In the genomic region with DNA sequence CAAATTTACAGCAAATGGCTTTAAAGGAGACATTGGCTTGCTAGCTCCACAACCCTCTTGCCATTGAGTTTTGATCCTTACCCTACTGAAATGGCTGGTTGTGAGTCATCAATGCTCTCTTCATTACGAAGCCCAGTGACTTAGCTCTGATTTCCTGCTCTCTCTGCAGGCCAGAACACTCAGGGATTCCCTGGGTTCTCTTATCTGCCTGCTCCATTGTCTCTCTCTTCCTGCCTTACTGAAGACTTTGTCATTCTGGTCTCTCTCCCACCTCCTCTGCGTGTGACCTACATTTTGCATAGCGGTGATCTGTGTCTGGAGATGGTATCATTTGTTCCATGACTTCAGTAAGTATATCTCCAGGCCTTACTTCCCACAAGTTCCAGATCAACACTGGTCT, we compare ENCODE assay signal across 27 mouse cellular contexts.
"Had no signal": no experiment of that assay in that cellular context is flagged by ENCODE, and none has a peak within 500 bp of the region (broad histone marks: within the 10 kb centered on the region; RNA-seq: fewer than 3 reads in every experiment).

No protein-coding gene starts in this region.

- ATAC-seq: forebrain, embryonic 16.5 days; hindbrain, embryonic 16.5 days; inflammation-experienced regulatory T-cells, adult 6 months; intestine, postnatal 0 days had no signal

- H3K4me3 ChIP-seq: gastrocnemius, adult 2 months; heart, embryonic 10.5 days; heart, embryonic 13.5 days; hindbrain, embryonic 10.5 days; hindbrain, embryonic 12.5 days; layer of hippocampus, adult 2 months; left cerebral cortex, adult 2 months; limb, embryonic 10.5 days; limb, embryonic 12.5 days; liver, embryonic 13.5 days; liver, embryonic 15.5 days had no signal

- H3K9me3 ChIP-seq: heart, embryonic 10.5 days; heart, embryonic 13.5 days; hindbrain, embryonic 10.5 days; hindbrain, embryonic 12.5 days; limb, embryonic 10.5 days; limb, embryonic 12.5 days; liver, embryonic 13.5 days; liver, embryonic 15.5 days had no signal

- H3K36me3 ChIP-seq: heart, embryonic 10.5 days; heart, embryonic 13.5 days; hindbrain, embryonic 10.5 days; hindbrain, embryonic 12.5 days; limb, embryonic 10.5 days; limb, embryonic 12.5 days; liver, embryonic 13.5 days; liver, embryonic 15.5 days had no signal

- H3K4me2 ChIP-seq: heart, embryonic 13.5 days; hindbrain, embryonic 12.5 days; hindbrain, embryonic 14.5 days; limb, embryonic 12.5 days; liver, embryonic 11.5 days; liver, embryonic 13.5 days; liver, embryonic 15.5 days had no signal

- H3K4me1 ChIP-seq: liver, embryonic 13.5 days; liver, embryonic 15.5 days had no signal

- H3K27ac ChIP-seq: gastrocnemius, adult 2 months; heart, embryonic 10.5 days; heart, embryonic 13.5 days; hindbrain, embryonic 10.5 days; hindbrain, embryonic 12.5 days; hindbrain, embryonic 14.5 days; layer of hippocampus, adult 2 months; left cerebral cortex, adult 2 months; limb, embryonic 10.5 days; limb, embryonic 12.5 days; liver, embryonic 13.5 days; liver, embryonic 15.5 days had no signal

- H3K9ac ChIP-seq: heart, embryonic 13.5 days; hindbrain, embryonic 12.5 days; hindbrain, embryonic 14.5 days; limb, embryonic 12.5 days; liver, embryonic 13.5 days; liver, embryonic 15.5 days had no signal

- H3K27me3 ChIP-seq: heart, embryonic 13.5 days; hindbrain, embryonic 12.5 days; limb, embryonic 12.5 days; liver, embryonic 13.5 days; liver, embryonic 15.5 days had no signal

- DNase-seq: gastrocnemius, adult 2 months; gastrocnemius, postnatal 10 days; gastrocnemius, postnatal 25 days; heart, postnatal 10 days; heart, postnatal 4 days; kidney, adult 18-20 months; kidney, adult 8-10 months; kidney, postnatal 10 days; kidney, postnatal 25 days; kidney, postnatal 4 days; liver; liver, embryonic 13.5 days had no signal
